Mouse (Mus musculus): ENCODE measurements around the gene Slc16a1. TPM values are rescaled to one million over a fixed set of nuclear protein-coding genes. Genes with fewer than 3 reads are reported as not detected.

Gene Slc16a1
- 1 to 10 TPM in 5 of 26 experiments, under 1 TPM in 19, not detected in 2; 0.13 to 3.5 (median 0.58) TPM for total RNA-seq (2018; cell fraction: chromatin; rRNA removed)
- total RNA-seq (2018; cell fraction: cytosol; rRNA removed) = 10 to 100 TPM in 1 of 26 experiments, 1 to 10 TPM in 25; 1.5 to 10.7 (median 3.8) TPM
- total RNA-seq (2018; cell fraction: nucleus; rRNA removed) = 10 to 100 TPM in 2 of 26 experiments, 1 to 10 TPM in 24; 1.8 to 15.6 (median 4.2) TPM
- 3.7 to 13.7 TPM (median 4.0 TPM) in 3 replicates for polyA plus RNA-seq (2018)

GRCm38 (mm10) chr3:104638403-104638779 lies at the start of gene Slc16a1:
Gene Slc16a1, plus strand, starts transcription at chr3:104638668.
- Histone ChIP-seq H3K79me2 (ENCODE audit: inconsistent target) (peaks cover 10% of the 10 kb centered on the region; the same call in 1 of the 2 replicates), H3K27ac (peak within 1 kb of the TSS; percentile 74), H3K4me3 (ENCODE audit: inconsistent target) (peak within 1 kb of the TSS; percentile 81), H3K36me3 (ENCODE audit: inconsistent target) (no peaks in the 10 kb centered on the region)
- WGBS (ENCODE audit: missing documents) = under 1% methylated on average over 49 of the region's 50 CpGs

GRCm38 (mm10) chr3:104596451-104597134 lies 41.9 kb upstream of the Slc16a1 start:
- WGBS (ENCODE audit: missing documents) = 82% methylated on average over 6 of the region's 6 CpGs
- Histone ChIP-seq H3K79me2 (ENCODE audit: inconsistent target) (no peaks in the 10 kb centered on the region), H3K36me3 (ENCODE audit: inconsistent target) (no peaks in the 10 kb centered on the region), H3K27ac (no peak overlapping the region), H3K4me3 (ENCODE audit: inconsistent target) (no peak overlapping the region)

GRCm38 (mm10) chr3:104597135-104597764 lies 41.2 kb upstream of the Slc16a1 start:
- H3K79me2 ChIP-seq (ENCODE audit: inconsistent target) = no peaks in the 10 kb centered on the region
- no peak overlapping the region for H3K27ac ChIP-seq
- 92% methylated on average over 10 of the region's 10 CpGs for WGBS (ENCODE audit: missing documents)
- H3K4me3 ChIP-seq (ENCODE audit: inconsistent target) = no peak overlapping the region
- no peaks in the 10 kb centered on the region for H3K36me3 ChIP-seq (ENCODE audit: inconsistent target)

GRCm38 (mm10) chr3:104599296-104600150 lies 38.9 kb upstream of the Slc16a1 start:
- Histone ChIP-seq H3K4me3 (ENCODE audit: inconsistent target) (no peak overlapping the region), H3K36me3 (ENCODE audit: inconsistent target) (no peaks in the 10 kb centered on the region), H3K27ac (no peak overlapping the region), H3K79me2 (ENCODE audit: inconsistent target) (no peaks in the 10 kb centered on the region)
- 85% methylated on average over 20 of the region's 20 CpGs for WGBS (ENCODE audit: missing documents)

- no peaks in the 10 kb centered on the region for H3K79me2 ChIP-seq (ENCODE audit: inconsistent target)
- no peak overlapping the region for H3K27ac ChIP-seq
- WGBS (ENCODE audit: missing documents) = 84% methylated on average over 3 of the region's 3 CpGs
- no peaks in the 10 kb centered on the region for H3K36me3 ChIP-seq (ENCODE audit: inconsistent target)
- no peak overlapping the region for H3K4me3 ChIP-seq (ENCODE audit: inconsistent target)
Observed at GRCm38 (mm10) chr3:104600691-104601090, 37.8 kb upstream of the Slc16a1 start.

- 100% methylated on average over 2 of the region's 4 CpGs for WGBS (ENCODE audit: missing documents)
- no peak overlapping the region for H3K4me3 ChIP-seq (ENCODE audit: inconsistent target)
- no peak overlapping the region for H3K27ac ChIP-seq
- no peaks in the 10 kb centered on the region for H3K36me3 ChIP-seq (ENCODE audit: inconsistent target)
- no peaks in the 10 kb centered on the region for H3K79me2 ChIP-seq (ENCODE audit: inconsistent target)
Observed at GRCm38 (mm10) chr3:104601680-104602079, 36.8 kb upstream of the Slc16a1 start.

GRCm38 (mm10) chr3:104609690-104610380 lies 28.6 kb upstream of the Slc16a1 start:
- no peak overlapping the region for H3K27ac ChIP-seq
- no peaks in the 10 kb centered on the region for H3K36me3 ChIP-seq (ENCODE audit: inconsistent target)
- H3K79me2 ChIP-seq (ENCODE audit: inconsistent target) = no peaks in the 10 kb centered on the region
- WGBS (ENCODE audit: missing documents) = 94% methylated on average over 8 of the region's 8 CpGs
- H3K4me3 ChIP-seq (ENCODE audit: inconsistent target) = no peak overlapping the region

GRCm38 (mm10) chr3:104610453-104611230 lies 27.8 kb upstream of the Slc16a1 start:
- H3K4me3 ChIP-seq (ENCODE audit: inconsistent target) = no peak overlapping the region
- no peaks in the 10 kb centered on the region for H3K36me3 ChIP-seq (ENCODE audit: inconsistent target)
- no peaks in the 10 kb centered on the region for H3K79me2 ChIP-seq (ENCODE audit: inconsistent target)
- H3K27ac ChIP-seq = no peak overlapping the region
- 100% methylated on average over 6 of the region's 6 CpGs for WGBS (ENCODE audit: missing documents)

- H3K27ac ChIP-seq = no peak overlapping the region
- 100% methylated on average over 3 of the region's 3 CpGs for WGBS (ENCODE audit: missing documents)
- no peaks in the 10 kb centered on the region for H3K79me2 ChIP-seq (ENCODE audit: inconsistent target)
- no peaks in the 10 kb centered on the region for H3K36me3 ChIP-seq (ENCODE audit: inconsistent target)
- no peak overlapping the region for H3K4me3 ChIP-seq (ENCODE audit: inconsistent target)
Observed at GRCm38 (mm10) chr3:104611951-104612350, 26.5 kb upstream of the Slc16a1 start.

GRCm38 (mm10) chr3:104613102-104613501 lies 25.4 kb upstream of the Slc16a1 start:
- Histone ChIP-seq H3K27ac (no peak overlapping the region), H3K4me3 (ENCODE audit: inconsistent target) (no peak overlapping the region), H3K79me2 (ENCODE audit: inconsistent target) (no peaks in the 10 kb centered on the region), H3K36me3 (ENCODE audit: inconsistent target) (no peaks in the 10 kb centered on the region)
- WGBS (ENCODE audit: missing documents) = 96% methylated on average over 5 of the region's 5 CpGs

- no peaks in the 10 kb centered on the region for H3K79me2 ChIP-seq (ENCODE audit: inconsistent target)
- 81% methylated on average over 1 of the region's 1 CpGs for WGBS (ENCODE audit: missing documents)
Observed at GRCm38 (mm10) chr3:104614081-104614480, 24.4 kb upstream of the Slc16a1 start.

GRCm38 (mm10) chr3:104615216-104615615 lies 23.3 kb upstream of the Slc16a1 start:
- WGBS (ENCODE audit: missing documents) = 90% methylated on average over 2 of the region's 2 CpGs
- Histone ChIP-seq H3K79me2 (ENCODE audit: inconsistent target) (no peaks in the 10 kb centered on the region), H3K36me3 (ENCODE audit: inconsistent target) (no peaks in the 10 kb centered on the region), H3K27ac (no peak overlapping the region), H3K4me3 (ENCODE audit: inconsistent target) (no peak overlapping the region)

More at GRCm38 (mm10) chr3:104614081-104614480, 24.4 kb upstream of the Slc16a1 start:
- no peaks in the 10 kb centered on the region for H3K36me3 ChIP-seq (ENCODE audit: inconsistent target)
- H3K27ac ChIP-seq = no peak overlapping the region
- no peak overlapping the region for H3K4me3 ChIP-seq (ENCODE audit: inconsistent target)

GRCm38 (mm10) chr3:104616155-104616554 lies 22.3 kb upstream of the Slc16a1 start:
- H3K27ac ChIP-seq = no peak overlapping the region
- 69% methylated on average over 8 of the region's 8 CpGs for WGBS (ENCODE audit: missing documents)
- no peaks in the 10 kb centered on the region for H3K79me2 ChIP-seq (ENCODE audit: inconsistent target)
- no peak overlapping the region for H3K4me3 ChIP-seq (ENCODE audit: inconsistent target)
- H3K36me3 ChIP-seq (ENCODE audit: inconsistent target) = no peaks in the 10 kb centered on the region

All from macrophage (primary cell).